Mouse (Mus musculus) lung, postnatal 36 days (tissue): ENCODE results near the gene Scin.
A peak's percentile ranks its signal among the peaks of the same experiment; 100 is the strongest.

Source experiments
- DNase-seq: peaks from one replicate; pipeline ENCODE4 v3.0.0; 2022; ENCODE audit warnings: mixed read lengths

The Scin gene

GRCm38 (mm10) chr12:40106874-40107273 lies 27.2 kb downstream of the Scin start:
- DNase-seq = no peak

- DNase-seq = no peak
These were observed 29.3 kb downstream of the Scin start for GRCm38 (mm10) chr12:40104750-40105149.

- no peak for DNase-seq
These were observed 31.7 kb downstream of the Scin start for GRCm38 (mm10) chr12:40102359-40102758.

GRCm38 (mm10) chr12:40099407-40099806 lies 34.6 kb downstream of the Scin start:
- no peak for DNase-seq

GRCm38 (mm10) chr12:40097449-40097848 lies 36.6 kb downstream of the Scin start:
- no peak for DNase-seq

- DNase-seq = no peak
These were observed 37.0 kb downstream of the Scin start for GRCm38 (mm10) chr12:40097023-40097422.

- no peak for DNase-seq
These were observed 37.6 kb downstream of the Scin start for GRCm38 (mm10) chr12:40096453-40096852.

- DNase-seq = no peak
These were observed 44.0 kb downstream of the Scin start for GRCm38 (mm10) chr12:40090017-40090416.

- no peak for DNase-seq
These were observed 48.2 kb downstream of the Scin start for GRCm38 (mm10) chr12:40085731-40086322.

- peak; percentile 30 for DNase-seq
These were observed 51.4 kb downstream of the Scin start for GRCm38 (mm10) chr12:40082453-40083238.

- DNase-seq = no peak
These were observed 52.0 kb downstream of the Scin start for GRCm38 (mm10) chr12:40082048-40082447.

GRCm38 (mm10) chr12:40073660-40074059 lies 60.4 kb downstream of the Scin start:
- DNase-seq = peak; percentile 22

GRCm38 (mm10) chr12:40047024-40047423 lies 87.0 kb downstream of the Scin start:
- no peak for DNase-seq

GRCm38 (mm10) chr12:40043816-40044585 lies 90.0 kb downstream of the Scin start:
- DNase-seq = no peak

- peak; percentile 48 for DNase-seq
These were observed 94.0 kb downstream of the Scin start for GRCm38 (mm10) chr12:40040067-40040466.

- DNase-seq = peak; percentile 94
These were observed 96.1 kb downstream of the Scin start, which contains the start of gene Arl4a for GRCm38 (mm10) chr12:40037876-40038463. Arl4a (minus strand) TSS chr12:40038025.

- peak; percentile 98 for DNase-seq
These were observed 96.7 kb downstream of the Scin start for GRCm38 (mm10) chr12:40037226-40037813.

GRCm38 (mm10) chr12:40036666-40037065 lies 97.4 kb downstream of the Scin start:
- DNase-seq = peak; percentile 42

GRCm38 (mm10) chr12:40035506-40035905 lies 98.5 kb downstream of the Scin start:
- no peak for DNase-seq

- DNase-seq = no peak
These were observed 104.8 kb downstream of the Scin start for GRCm38 (mm10) chr12:40029201-40029600.

GRCm38 (mm10) chr12:40027846-40028245 lies 106.2 kb downstream of the Scin start:
- no peak for DNase-seq

- no peak for DNase-seq
These were observed 106.6 kb downstream of the Scin start for GRCm38 (mm10) chr12:40027444-40027843.

GRCm38 (mm10) chr12:40023918-40024317 lies 110.1 kb downstream of the Scin start:
- no peak for DNase-seq
